Mouse (Mus musculus) cortical plate, adult 2 months (tissue): Measurements from ENCODE around the gene Mst1r. TPM values are rescaled to one million over a fixed set of nuclear protein-coding genes. Genes with fewer than 3 reads are reported as not detected.

Source experiments
- H3K27ac ChIP-seq: fragments of 200-500 bp; 2 replicates; pipeline ENCODE4 v1.5.1; 2012; ENCODE audit warnings: low read length, control low read depth, inconsistent platforms; ENCODE audit not compliant: insufficient read depth
- H3K4me1 ChIP-seq: fragments of 200-500 bp; 2 replicates; pipeline ENCODE4 v1.6.1; 2011; ENCODE audit warnings: low read length; ENCODE audit not compliant: control insufficient read depth, insufficient read depth
- H3K4me3 ChIP-seq: fragments of 200-500 bp; 2 replicates; pipeline ENCODE4 v1.5.1; 2011; ENCODE audit warnings: mild to moderate bottlenecking, low read length, control low read depth; ENCODE audit not compliant: insufficient read depth
- CTCF ChIP-seq: fragments of 200-500 bp; IDR thresholded peaks from 2 replicates; pipeline ENCODE4 v1.5.1; 2011; ENCODE audit warnings: mild to moderate bottlenecking, control low read depth, low read length; ENCODE audit not compliant: insufficient read depth; ENCODE audit errors: extremely low read depth
- POLR2A ChIP-seq: fragments of 200-500 bp; IDR thresholded peaks from 2 replicates; pipeline ENCODE4 v1.6.1; 2011; ENCODE audit warnings: mild to moderate bottlenecking, low read length, control low read depth; ENCODE audit not compliant: insufficient read depth; ENCODE audit errors: extremely low read depth
- polyA plus RNA-seq: library from polyadenylated mRNA; depleted of rRNA; stranded (reverse); fragments of >200 nt; gene quantifications from 2 replicates; pipeline ENCODE4 v1.2.3, GENCODE M21; 2012

The Mst1r gene
- polyA plus RNA-seq, 1 experiment = 2.0 TPM

- TF ChIP-seq CTCF (peak; percentile 28), POLR2A (no peak)
- no peaks in the 10 kb centered on the region; the same call in 1 of the 2 replicates for H3K4me1 ChIP-seq
Measured at GRCm38 (mm10) chr9:107891023-107891422, 15.7 kb upstream of the Mst1r start.

GRCm38 (mm10) chr9:107898563-107898962 is 8.1 kb upstream of the Mst1r start:
- TF ChIP-seq POLR2A (no peak), CTCF (no peak)
- Histone ChIP-seq H3K4me1 (no peaks in the 10 kb centered on the region), H3K27ac (no peak overlapping the region), H3K4me3 (no peak overlapping the region)

More at GRCm38 (mm10) chr9:107891023-107891422, 15.7 kb upstream of the Mst1r start:
- Histone ChIP-seq H3K4me3 (no peak overlapping the region), H3K27ac (no peak overlapping the region)

GRCm38 (mm10) chr9:107899855-107900254 is 6.8 kb upstream of the Mst1r start:
- no peak for TF ChIP-seq POLR2A
- no peak for TF ChIP-seq CTCF
- Histone ChIP-seq H3K4me1 (no peaks in the 10 kb centered on the region; the same call in 1 of the 2 replicates), H3K27ac (no peak overlapping the region), H3K4me3 (no peak overlapping the region)

- peak; percentile 70 for TF ChIP-seq CTCF
- no peak for TF ChIP-seq POLR2A
- H3K27ac ChIP-seq = no peak overlapping the region
Measured at GRCm38 (mm10) chr9:107900840-107901626, 5.6 kb upstream of the Mst1r start.

GRCm38 (mm10) chr9:107901627-107901914 is 5.1 kb upstream of the Mst1r start:
- peak overlapping the region; percentile 14; the same call in 1 of the 2 replicates for H3K4me3 ChIP-seq
- H3K27ac ChIP-seq = no peak overlapping the region
- TF ChIP-seq CTCF (no peak), POLR2A (no peak)
- H3K4me1 ChIP-seq = no peaks in the 10 kb centered on the region; the same call in 1 of the 2 replicates

More at GRCm38 (mm10) chr9:107900840-107901626, 5.6 kb upstream of the Mst1r start:
- peak overlapping the region; percentile 14 for H3K4me3 ChIP-seq
- no peaks in the 10 kb centered on the region; the same call in 1 of the 2 replicates for H3K4me1 ChIP-seq

GRCm38 (mm10) chr9:107904726-107905125 is 1.9 kb upstream of the Mst1r start:
- no peak overlapping the region for H3K27ac ChIP-seq

GRCm38 (mm10) chr9:107906967-107907800 is 511 bp downstream of the Mst1r start:
- TF ChIP-seq CTCF (no peak), POLR2A (no peak)
- Histone ChIP-seq H3K4me3 (no peak overlapping the region), H3K4me1 (no peaks in the 10 kb centered on the region; the same call in 1 of the 2 replicates), H3K27ac (no peak overlapping the region)

More at GRCm38 (mm10) chr9:107904726-107905125, 1.9 kb upstream of the Mst1r start:
- TF ChIP-seq CTCF (peak; percentile 98), POLR2A (no peak)
- Histone ChIP-seq H3K4me1 (no peaks in the 10 kb centered on the region; the same call in 1 of the 2 replicates), H3K4me3 (no peak overlapping the region)

- Histone ChIP-seq H3K4me3 (no peak overlapping the region), H3K4me1 (no peaks in the 10 kb centered on the region; the same call in 1 of the 2 replicates), H3K27ac (no peak overlapping the region)
- no peak for TF ChIP-seq CTCF
- TF ChIP-seq POLR2A = no peak
Measured at GRCm38 (mm10) chr9:107907801-107908120, 1.1 kb downstream of the Mst1r start.

- H3K4me3 ChIP-seq = no peak overlapping the region
- TF ChIP-seq POLR2A (no peak), CTCF (no peak)
- H3K27ac ChIP-seq = no peak overlapping the region
- H3K4me1 ChIP-seq = no peaks in the 10 kb centered on the region; the same call in 1 of the 2 replicates
Measured at GRCm38 (mm10) chr9:107908410-107909158, 1.9 kb downstream of the Mst1r start.
